In the genomic region with DNA sequence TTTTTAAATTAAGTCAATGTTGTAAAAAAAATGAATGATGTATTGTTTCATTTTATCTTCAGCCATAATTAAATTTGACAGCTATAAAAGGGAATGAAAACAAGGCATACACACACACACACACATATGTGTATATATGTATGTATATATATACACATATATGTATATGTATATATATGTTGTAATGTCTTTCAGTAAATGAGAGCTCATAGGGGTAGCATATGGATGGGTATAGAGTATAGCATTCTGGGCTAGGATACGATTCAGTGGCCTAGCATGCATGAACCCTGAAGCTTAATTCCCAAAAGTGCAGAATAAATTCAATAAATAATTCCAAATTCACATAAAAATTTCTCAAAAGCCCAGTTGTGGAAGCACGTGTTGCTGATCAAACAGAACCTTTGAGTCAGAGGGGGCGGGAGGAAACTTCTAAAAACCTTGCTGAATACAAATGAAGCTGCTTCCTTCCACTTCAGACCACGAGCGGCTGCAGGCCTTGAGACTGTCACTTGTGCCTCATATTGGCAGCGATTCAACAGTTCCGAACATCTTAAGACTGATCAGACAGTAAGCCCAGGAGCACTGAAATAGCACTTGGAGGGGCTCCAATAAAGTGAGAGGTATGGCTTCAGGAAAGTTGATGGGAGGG, we compare ENCODE assay signal across 9 mouse cellular contexts. TPM values are rescaled to one million over a fixed set of nuclear protein-coding genes. Genes with fewer than 3 reads are reported as not detected.
DNase-seq lines count a peak whose midpoint lies in the region; ATAC-seq and TF ChIP-seq lines count a peak whose summit lies in the region.
"Had no signal": no experiment of that assay in that cellular context is flagged by ENCODE, and none has a peak within 500 bp of the region (broad histone marks: within the 10 kb centered on the region; RNA-seq: fewer than 3 reads in every experiment).

No protein-coding gene starts in this region.

- peaks cover 20% of the 10 kb centered on the region for H3K27me3 ChIP-seq in midbrain, embryonic 12.5 days
- peaks cover 26% of the 10 kb centered on the region for H3K27me3 ChIP-seq in midbrain, embryonic 10.5 days (ENCODE audit: low read depth, poor library complexity, severe bottlenecking)

- 64% methylated on average over 7 of the region's 7 CpGs for WGBS in midbrain, embryonic 12.5 days
- 75% methylated on average over 7 of the region's 7 CpGs for WGBS in midbrain, embryonic 10.5 days

- no peaks in the 10 kb centered on the region for H3K36me3 ChIP-seq in midbrain, embryonic 12.5 days
- no peaks in the 10 kb centered on the region for H3K36me3 ChIP-seq in midbrain, embryonic 10.5 days
- H3K36me3 ChIP-seq: neural tube, embryonic 13.5 days had no signal

- peak; percentile 38; the same call in 1 of the 2 replicates for ATAC-seq in midbrain, embryonic 12.5 days (ENCODE audit: low FRiP score, low read depth)

- H3K4me3 ChIP-seq in gastrocnemius, adult 2 months = peak overlapping the region; percentile 52
- H3K4me3 ChIP-seq in midbrain, embryonic 12.5 days = no peak overlapping the region
- H3K4me3 ChIP-seq in midbrain, embryonic 10.5 days = no peak overlapping the region
- H3K4me3 ChIP-seq: neural tube, embryonic 13.5 days had no signal

- H3K27ac ChIP-seq in gastrocnemius, adult 2 months = peak overlapping the region; percentile 16; the same call in 1 of the 2 replicates
- H3K27ac ChIP-seq in midbrain, embryonic 12.5 days (replicated peaks) = no peak overlapping the region
- no peak overlapping the region for H3K27ac ChIP-seq in midbrain, embryonic 10.5 days (replicated peaks)
- H3K27ac ChIP-seq: neural tube, embryonic 13.5 days had no signal

- no peak overlapping the region for H3K4me2 ChIP-seq in midbrain, embryonic 12.5 days (replicated peaks)
- H3K4me2 ChIP-seq: neural tube, embryonic 13.5 days had no signal

- DNase-seq in gastrocnemius, adult 2 months = no peak
- DNase-seq in gastrocnemius, adult 8-10 months (ENCODE audit: low spot score in 2 of 2) = no peak
- DNase-seq in midbrain, embryonic 10.5 days (ENCODE audit: low spot score) = no peak
- DNase-seq in heart, postnatal 10 days = peak; percentile 36 to 38
- DNase-seq in thymus, postnatal 10 days (ENCODE audit: low spot score in 2 of 2) = peak; percentile 38 to 47
- no peak for DNase-seq in cerebellum, postnatal 14 days
- no peak for DNase-seq in layer of hippocampus, postnatal 36 days

- intact Hi-C loops in gastrocnemius, adult 2 months (cut with DNase I) = loop anchor here (1.0 to 5.0 kb wide), 2 partner anchors 840 to 971 kb away; no protein-coding TSS in a partner anchor
- intact Hi-C loops in heart, postnatal 10 days (cut with DNase I) = loop anchor here (2.0 kb wide), 2 partner anchors 42 to 972 kb away; no protein-coding TSS in a partner anchor

- H3K9ac ChIP-seq in midbrain, embryonic 12.5 days (replicated peaks) = no peak overlapping the region
- H3K9ac ChIP-seq: neural tube, embryonic 13.5 days had no signal

- H3K9me3 ChIP-seq in midbrain, embryonic 12.5 days = no peaks in the 10 kb centered on the region
- no peaks in the 10 kb centered on the region for H3K9me3 ChIP-seq in midbrain, embryonic 10.5 days (replicated peaks)
- H3K9me3 ChIP-seq: neural tube, embryonic 13.5 days had no signal

- TF ChIP-seq CTCF in gastrocnemius, adult 2 months (IDR thresholded peaks at IDR 0.05) = no peak

- peaks cover 5% of the 10 kb centered on the region for H3K4me1 ChIP-seq in midbrain, embryonic 12.5 days
- peaks cover 7% of the 10 kb centered on the region for H3K4me1 ChIP-seq in midbrain, embryonic 10.5 days

RNA-seq across cellular contexts. Expression of a gene that starts 6.9 kb away (rescaled TPM):
- total RNA-seq in gastrocnemius, adult 2 months (2021) = 1 to 10 TPM; 1.2 to 1.9 TPM
- total RNA-seq in gastrocnemius, adult 8-10 months (2022) = 1 to 10 TPM in 3 of 4 experiments, under 1 TPM in 1; 0.63 to 1.2 (median 1.1) TPM
- 0.42 and 0.70 TPM in 2 replicates for polyA plus RNA-seq in midbrain, embryonic 12.5 days (2016; fragmentation: Nextera tagmentation; extraction: Ambion mirVana)
- polyA plus RNA-seq in midbrain, embryonic 10.5 days (2016; fragmentation: Nextera tagmentation; extraction: Ambion mirVana) = 0.84 and 0.94 TPM in 2 replicates
- total RNA-seq in heart, postnatal 10 days (2021) = 1 to 10 TPM; 4.5 to 4.6 TPM
- under 1 TPM; 0.96 to 1.00 TPM for total RNA-seq in layer of hippocampus, postnatal 36 days (2021)

RNA-seq across cellular contexts. Expression of a gene that starts 51.8 kb away (rescaled TPM):
- total RNA-seq in gastrocnemius, adult 2 months (2021) = 10 to 100 TPM; 61.6 to 67.4 TPM
- 10 to 100 TPM; 63.1 to 73.6 (median 71.3) TPM for total RNA-seq in gastrocnemius, adult 8-10 months (2022)
- polyA plus RNA-seq in midbrain, embryonic 12.5 days (2016; fragmentation: Nextera tagmentation; extraction: Ambion mirVana) = 51.1 and 51.9 TPM in 2 replicates
- 37.3 and 41.3 TPM in 2 replicates for polyA plus RNA-seq in midbrain, embryonic 10.5 days (2016; fragmentation: Nextera tagmentation; extraction: Ambion mirVana)
- 10 to 100 TPM; 28.4 to 29.2 TPM for total RNA-seq in heart, postnatal 10 days (2021)
- total RNA-seq in layer of hippocampus, postnatal 36 days (2021) = 10 to 100 TPM; 77.0 to 82.6 TPM

Comparison
In these comparisons a context has a peak if more than half of its experiments do, and no peak if none do; other contexts are left out.
1. DNase-seq: peak in heart, postnatal 10 days (2 of 2) and thymus, postnatal 10 days (2 of 2); none in gastrocnemius, adult 2 months (single experiment), gastrocnemius, adult 8-10 months (0 of 2), midbrain, embryonic 10.5 days (single experiment), cerebellum, postnatal 14 days (0 of 2) and layer of hippocampus, postnatal 36 days (0 of 2).